Mouse (Mus musculus): ENCODE measurements at regions not wholly inside any gene's neighbourhood (a gene's known extent, or its start where the extent isn't known, plus 50 kb on each side); places are given as distances from the start of the nearest gene placed in this dataset.

- DNase-seq (ENCODE audit: low spot score), result no peak
Observed at GRCm38 (mm10) chr1:73727781-73728180, 396.5 kb downstream of the Tns1 start.

DNA sequence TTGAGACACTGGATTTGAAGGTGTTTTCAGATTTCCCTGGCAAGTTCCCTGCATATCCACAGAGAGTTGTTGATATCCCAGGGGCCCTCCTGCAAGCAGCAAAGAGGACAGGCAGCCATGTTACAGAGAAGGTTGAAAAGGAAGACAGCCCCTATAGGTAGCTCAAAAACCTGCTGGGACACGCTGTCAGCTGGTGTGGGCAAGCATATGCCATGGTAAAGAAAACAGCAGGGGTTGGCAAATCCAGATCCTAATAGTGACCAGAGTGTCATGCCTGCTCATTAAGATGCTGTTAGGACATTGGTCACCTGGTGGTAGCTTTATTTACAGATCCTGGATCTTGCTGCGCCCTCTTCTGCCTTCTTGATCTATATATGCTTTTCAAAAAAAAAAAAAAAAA lies 397.6 kb downstream of the Tns1 start:
- DNase-seq (ENCODE audit: low spot score), result no peak

GRCm38 (mm10) chr1:73725486-73725885 lies 398.8 kb downstream of the Tns1 start:
- DNase-seq (ENCODE audit: low spot score), result no peak

DNA sequence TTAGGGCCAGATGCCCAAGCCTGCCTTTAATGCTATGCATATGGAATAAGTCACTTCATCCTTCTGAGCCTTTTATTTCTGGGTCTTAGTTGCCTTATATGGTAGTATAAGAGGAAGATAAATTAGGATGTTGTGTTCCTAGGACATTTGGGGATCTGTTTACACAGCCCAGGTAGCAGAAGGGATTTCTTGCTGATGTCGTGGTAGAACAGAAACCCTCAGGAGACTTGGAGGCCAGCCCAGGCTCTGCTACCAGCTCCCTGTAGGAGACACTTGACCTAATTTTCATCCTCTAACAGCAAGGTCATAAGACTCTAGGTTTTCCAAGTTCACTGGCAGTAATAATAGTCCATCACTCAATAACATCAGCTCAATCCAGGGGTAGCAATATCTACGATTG lies 399.7 kb downstream of the Tns1 start:
- no peak for DNase-seq (ENCODE audit: low spot score)

DNA sequence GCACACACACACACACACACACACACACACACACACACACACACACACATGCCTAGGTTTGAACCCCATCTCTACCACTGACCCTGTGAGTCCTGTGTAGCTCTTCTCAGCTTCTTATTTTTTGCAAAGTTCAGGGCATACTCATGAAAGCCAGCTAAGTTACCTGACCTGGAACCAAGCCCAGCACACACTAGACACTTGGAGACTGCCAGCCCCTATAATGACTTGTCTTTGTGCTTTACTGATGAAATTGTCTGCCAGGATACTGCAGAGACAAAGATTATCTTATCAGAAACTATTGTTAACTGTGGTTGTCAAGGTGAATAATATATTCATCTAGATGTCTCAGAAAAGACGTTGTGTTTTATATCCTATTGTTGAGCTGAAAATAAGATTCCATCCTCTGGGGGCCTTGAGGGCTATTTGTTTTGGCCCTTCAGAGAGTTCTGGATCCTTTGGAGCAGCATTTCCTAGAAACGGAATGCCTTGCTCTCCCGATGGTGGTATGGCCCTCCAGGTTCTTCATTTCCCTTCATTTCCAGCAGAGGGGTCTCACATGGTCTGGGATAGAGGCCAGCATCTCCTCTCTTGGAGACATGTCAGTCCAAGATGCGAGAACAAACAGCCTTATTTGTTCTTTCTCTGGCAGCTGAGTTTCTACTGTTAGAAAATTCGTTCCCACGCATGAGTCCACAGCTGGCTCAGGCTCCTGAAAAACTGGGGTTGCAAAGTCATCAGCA lies 402.6 kb downstream of the Tns1 start:
- DNase-seq (ENCODE audit: low spot score), result no peak

DNA sequence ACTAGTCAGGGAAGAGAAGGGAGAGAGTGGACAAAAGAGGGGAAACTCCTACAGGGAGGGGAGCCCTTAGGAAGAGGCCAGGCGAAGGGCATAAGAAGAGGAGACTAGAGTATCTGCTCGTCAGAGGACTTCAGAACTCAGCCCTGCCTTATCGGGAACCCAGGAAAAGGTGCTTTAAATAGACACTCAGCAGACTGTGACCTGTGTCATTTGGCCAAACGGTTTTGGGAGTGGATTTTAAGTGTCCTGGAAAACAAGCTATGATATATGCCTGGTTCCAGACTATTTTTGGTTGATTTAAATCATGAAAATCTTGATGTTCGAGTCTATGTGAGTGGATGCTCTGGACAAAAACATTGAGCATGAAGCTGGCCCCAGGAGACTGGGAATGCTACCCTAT lies 405.8 kb downstream of the Tns1 start:
- DNase-seq (ENCODE audit: low spot score), result no peak

- DNase-seq (ENCODE audit: low spot score), result no peak
Observed at GRCm38 (mm10) chr1:73717401-73717800, 406.8 kb downstream of the Tns1 start.

GRCm38 (mm10) chr1:73716901-73717300 lies 407.3 kb downstream of the Tns1 start:
- no peak for DNase-seq (ENCODE audit: low spot score)

DNA sequence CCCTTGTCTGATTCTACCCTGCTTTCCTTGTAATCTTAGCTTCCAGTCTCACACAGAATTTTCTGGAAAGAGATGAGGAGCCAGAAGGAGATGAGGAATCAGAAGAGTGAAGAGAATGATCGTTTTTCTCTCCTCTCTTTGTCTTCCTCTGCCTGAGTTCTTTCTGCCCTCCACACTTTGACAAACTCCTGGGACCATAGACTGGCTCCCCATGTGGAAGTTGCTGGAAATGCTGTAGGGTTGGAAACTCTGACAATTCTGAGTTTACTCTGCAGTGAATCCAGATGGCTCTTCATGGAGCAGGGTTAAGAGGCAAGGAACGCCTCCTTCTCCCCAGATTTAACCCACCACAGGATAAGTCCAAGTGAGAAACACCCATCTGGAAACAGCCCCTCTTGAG lies 408.7 kb downstream of the Tns1 start:
- no peak for DNase-seq (ENCODE audit: low spot score)

- no peak for DNase-seq (ENCODE audit: low spot score)
Observed at GRCm38 (mm10) chr1:73702428-73702842, 421.8 kb downstream of the Tns1 start.

DNA sequence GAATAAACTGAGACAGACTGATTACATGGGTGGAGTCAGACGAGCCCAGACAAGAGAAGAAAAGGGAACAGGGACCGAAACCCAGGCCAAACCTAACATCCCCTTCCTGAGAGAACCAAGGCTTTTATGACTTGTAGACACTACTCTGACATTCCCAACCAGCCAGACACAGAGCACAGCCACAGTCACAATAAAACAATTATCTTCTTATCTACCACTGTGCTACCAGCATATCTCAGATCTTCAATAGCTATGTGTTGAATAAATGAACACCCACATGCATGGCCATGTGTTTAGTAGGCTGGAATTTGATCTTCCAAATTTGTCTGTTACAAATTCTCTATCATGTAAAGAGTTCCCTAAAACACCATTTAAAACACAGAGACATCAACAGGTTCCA lies 430.7 kb downstream of the Tns1 start:
- no peak for DNase-seq (ENCODE audit: low spot score)

GRCm38 (mm10) chr1:73685734-73686133 lies 438.5 kb downstream of the Tns1 start:
- no peak for DNase-seq (ENCODE audit: low spot score)

- DNase-seq (ENCODE audit: low spot score), result no peak
Observed at GRCm38 (mm10) chr1:73685066-73685465, 439.2 kb downstream of the Tns1 start.

GRCm38 (mm10) chr1:73684166-73684565 lies 440.1 kb downstream of the Tns1 start:
- no peak for DNase-seq (ENCODE audit: low spot score)

GRCm38 (mm10) chr1:73683132-73683888 lies 440.9 kb downstream of the Tns1 start:
- no peak for DNase-seq (ENCODE audit: low spot score)

DNA sequence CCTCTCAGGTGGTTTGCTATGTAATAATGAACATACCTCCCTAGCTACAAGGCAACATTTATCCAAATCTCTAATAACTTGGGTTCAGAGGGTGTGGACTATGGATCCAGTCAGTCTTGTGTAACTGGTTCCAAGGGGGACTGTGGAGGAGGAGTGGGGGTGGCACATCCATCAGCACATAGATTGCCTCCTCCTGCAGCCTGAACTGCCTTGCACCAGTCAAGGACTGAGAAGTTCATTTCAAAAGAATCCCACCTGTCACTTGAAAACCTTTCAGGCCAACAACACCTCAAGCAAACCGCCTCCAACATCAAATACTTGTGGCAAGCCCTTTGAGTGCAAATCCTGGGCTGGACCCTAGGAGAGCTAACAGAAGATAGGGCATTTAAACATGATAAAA lies 442.6 kb downstream of the Tns1 start:
- DNase-seq (ENCODE audit: low spot score), result no peak

DNA sequence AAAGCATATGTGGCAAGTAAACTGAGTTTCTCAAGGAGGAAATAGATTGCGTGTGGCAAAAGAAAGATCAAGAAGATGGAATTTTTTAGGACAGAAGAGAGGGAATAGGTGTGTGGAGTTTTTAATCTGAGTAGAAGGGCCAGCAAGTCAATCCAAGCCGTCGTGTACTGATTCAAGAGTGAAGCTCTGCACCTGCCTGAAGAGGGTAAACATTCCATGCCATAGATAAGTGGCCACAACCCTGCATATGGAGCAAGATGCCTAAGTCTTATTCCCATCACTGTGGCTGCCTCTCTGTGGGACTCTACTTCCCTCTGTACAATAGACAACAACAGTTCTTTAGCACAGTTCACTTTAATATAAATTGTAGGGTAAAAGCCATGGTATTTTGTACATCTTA lies 443.4 kb downstream of the Tns1 start:
- DNase-seq (ENCODE audit: low spot score), result no peak

GRCm38 (mm10) chr1:73673851-73674235 lies 450.4 kb downstream of the Tns1 start:
- no peak for DNase-seq (ENCODE audit: low spot score)

- no peak for DNase-seq (ENCODE audit: low spot score)
Observed at GRCm38 (mm10) chr1:73673191-73673850, 450.9 kb downstream of the Tns1 start.

DNA sequence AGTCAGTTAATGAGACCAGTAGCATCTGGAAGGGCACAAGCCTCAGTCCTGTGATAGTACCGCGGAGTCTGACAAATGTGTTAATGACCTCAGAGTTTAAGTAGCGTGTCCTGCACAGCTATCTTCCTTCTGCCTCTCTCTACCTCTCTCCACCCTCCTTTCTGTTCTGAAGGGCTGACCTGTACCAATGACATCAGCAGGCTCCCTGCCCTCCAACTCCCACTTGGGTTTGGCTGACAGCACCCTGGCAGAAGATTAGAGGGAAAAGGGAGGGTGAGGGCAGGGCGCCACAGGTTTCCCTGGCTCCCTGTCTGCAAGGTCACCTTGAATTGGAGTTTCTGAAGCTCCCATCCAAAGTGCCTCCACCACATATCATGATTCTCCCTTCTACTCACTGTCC lies 452.0 kb downstream of the Tns1 start:
- no peak for DNase-seq (ENCODE audit: low spot score)

- no peak for DNase-seq (ENCODE audit: low spot score)
Observed at GRCm38 (mm10) chr1:73668691-73669090, 455.6 kb downstream of the Tns1 start.

DNA sequence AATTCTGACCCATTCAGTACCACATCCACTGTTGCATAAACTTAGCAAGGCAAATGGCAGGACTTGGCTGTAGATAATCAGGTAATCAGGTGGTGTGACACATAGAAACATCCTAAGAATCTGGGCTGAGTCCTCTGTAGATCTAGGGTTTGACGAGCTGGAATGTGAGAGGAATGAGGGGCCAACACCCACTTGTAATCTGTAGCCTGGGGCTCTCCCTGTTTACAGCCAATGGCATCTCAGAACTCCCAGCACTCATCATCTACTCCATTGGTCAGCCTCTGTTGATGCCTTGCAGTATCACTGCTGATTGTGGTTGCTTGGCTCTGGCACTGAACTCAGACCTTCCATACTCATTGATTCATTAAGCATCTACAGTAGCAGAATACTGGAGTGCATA lies 460.7 kb downstream of the Tns1 start:
- DNase-seq (ENCODE audit: low spot score), result no peak

- no peak for DNase-seq (ENCODE audit: low spot score)
Observed at GRCm38 (mm10) chr1:73645011-73645410, 479.2 kb downstream of the Tns1 start.

All from left cerebral cortex, adult 11 months (tissue).